Mouse (Mus musculus): Measurements from ENCODE around the gene Hist1h3g. TPM values are rescaled to one million over a fixed set of nuclear protein-coding genes. Genes with fewer than 3 reads are reported as not detected.

Gene Hist1h3g
- polyA plus RNA-seq, 1 experiment from 2014 or later: 1.8 TPM

DNA sequence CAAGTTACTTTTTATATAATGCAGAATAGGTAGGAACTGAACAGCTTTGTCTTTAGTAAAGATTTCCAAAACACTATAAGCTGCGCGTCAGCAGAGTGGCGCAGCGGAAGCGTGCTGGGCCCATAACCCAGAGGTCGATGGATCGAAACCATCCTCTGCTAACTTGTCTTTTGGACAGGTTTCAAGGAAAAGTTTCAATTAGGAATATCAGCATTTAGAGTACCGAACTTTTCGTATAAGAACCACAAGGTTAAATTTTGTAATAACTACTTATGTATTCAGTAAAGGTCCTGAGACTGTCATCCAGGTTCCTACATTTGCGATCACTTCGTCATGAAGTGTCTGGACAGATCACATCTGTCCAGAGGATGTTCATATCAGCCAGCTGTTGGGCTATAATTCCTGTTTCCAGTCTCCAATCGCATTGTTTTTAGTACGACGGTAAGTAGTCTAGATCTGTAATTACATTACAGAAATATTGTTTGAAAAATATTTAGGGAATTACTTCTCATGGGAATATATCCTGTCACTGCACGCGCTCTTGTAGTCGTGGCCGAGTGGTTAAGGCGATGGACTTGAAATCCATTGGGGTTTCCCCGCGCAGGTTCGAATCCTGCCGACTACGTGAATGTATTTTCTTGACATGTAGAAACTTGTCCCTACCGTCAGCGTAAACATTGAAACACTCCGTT, 17.5 kb upstream of the Hist1h3g start:
- Histone ChIP-seq H3K27me3 (no peaks in the 10 kb centered on the region), H3K9me3 (no peaks in the 10 kb centered on the region), H3K4me3 (peak overlapping the region; percentile 46), H3K4me1 (replicated peaks) (peaks cover 9% of the 10 kb centered on the region), H3K9ac (peak overlapping the region; percentile 53; the same call in 1 of the 2 replicates), H3K36me3 (no peaks in the 10 kb centered on the region), H3K27ac (peak overlapping the region; percentile 66; the same call in 1 of the 2 replicates), H3K4me2 (peak overlapping the region; percentile 74)
- ATAC-seq (ENCODE audit: low FRiP score): peak; percentile 91
- under 1% methylated on average over 27 of the region's 27 CpGs for WGBS

DNA sequence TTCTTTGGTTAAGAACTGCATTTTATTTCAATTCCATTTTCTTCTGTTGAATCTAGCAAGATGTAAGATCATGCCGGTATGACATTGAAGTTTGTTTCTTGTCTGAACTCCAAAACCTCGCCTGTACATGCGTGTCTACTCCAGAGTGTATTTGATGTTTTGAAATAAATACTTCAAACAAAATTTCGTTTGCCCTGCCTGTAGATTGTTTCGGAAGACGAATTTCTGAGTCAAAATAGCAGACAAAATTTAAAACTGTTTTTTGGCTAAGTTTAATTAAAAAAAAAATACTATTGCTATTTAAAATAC, 17.0 kb upstream of the Hist1h3g start:
- Histone ChIP-seq H3K27ac (no peak overlapping the region), H3K9ac (no peak overlapping the region), H3K4me1 (replicated peaks) (peaks cover 9% of the 10 kb centered on the region), H3K36me3 (no peaks in the 10 kb centered on the region), H3K9me3 (no peaks in the 10 kb centered on the region), H3K4me2 (peak overlapping the region; percentile 74), H3K4me3 (peak overlapping the region; percentile 46), H3K27me3 (no peaks in the 10 kb centered on the region)
- no peak for ATAC-seq (ENCODE audit: low FRiP score)
- 1% methylated on average over 6 of the region's 6 CpGs for WGBS

DNA sequence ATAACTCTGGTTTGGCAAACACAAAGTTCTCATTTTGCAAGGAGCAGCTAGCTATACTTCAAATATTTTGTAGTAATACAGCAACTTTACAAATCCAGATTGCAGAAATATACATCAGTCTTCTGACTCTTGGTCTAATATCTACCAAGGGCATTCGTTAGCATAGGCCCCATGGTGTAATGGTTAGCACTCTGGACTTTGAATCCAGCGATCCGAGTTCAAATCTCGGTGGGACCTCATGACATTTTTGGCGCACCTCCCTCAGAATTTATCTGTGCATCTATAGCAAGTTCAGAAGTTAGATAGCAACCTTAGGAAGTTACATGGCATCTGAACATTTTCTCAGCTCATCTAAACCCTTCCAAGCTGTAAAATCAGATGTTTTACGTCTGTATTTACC, 16.3 kb upstream of the Hist1h3g start:
- no peak for ATAC-seq (ENCODE audit: low FRiP score)

DNA sequence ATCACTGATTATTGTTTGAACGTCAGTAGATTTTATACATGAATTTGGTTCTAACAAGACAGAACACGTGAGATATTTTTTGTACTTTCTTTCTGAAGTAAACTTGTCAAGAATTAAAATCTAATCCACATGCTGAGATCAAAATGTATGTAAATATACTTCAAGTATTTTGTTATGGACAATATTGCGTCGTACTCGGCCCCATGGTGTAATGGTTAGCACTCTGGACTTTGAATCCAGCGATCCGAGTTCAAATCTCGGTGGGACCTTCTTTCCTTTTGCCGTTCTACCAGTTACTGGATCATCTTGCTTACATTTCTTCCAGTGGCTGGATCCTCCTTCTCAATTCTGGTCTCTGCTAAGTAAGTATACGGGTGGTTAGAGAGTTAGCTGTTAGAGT, 15.8 kb upstream of the Hist1h3g start:
- no peak overlapping the region for H3K27ac ChIP-seq
- peak overlapping the region; percentile 74 for H3K4me2 ChIP-seq
- no peak overlapping the region for H3K9ac ChIP-seq
- H3K9me3 ChIP-seq: no peaks in the 10 kb centered on the region
- no peaks in the 10 kb centered on the region for H3K36me3 ChIP-seq
- H3K4me1 ChIP-seq (replicated peaks): peaks cover 9% of the 10 kb centered on the region
- 0 out of 2 replicates have a peak, but pooled peaks have one; percentile 14 for ATAC-seq (ENCODE audit: low FRiP score)
- under 1% methylated on average over 10 of the region's 10 CpGs for WGBS
- peak overlapping the region; percentile 37 for H3K4me3 ChIP-seq
- H3K27me3 ChIP-seq: no peaks in the 10 kb centered on the region

More for the DNA sequence above, 16.3 kb upstream of the Hist1h3g start:
- peak overlapping the region; percentile 37 for H3K4me3 ChIP-seq
- H3K9ac ChIP-seq: no peak overlapping the region
- H3K4me2 ChIP-seq: peak overlapping the region; percentile 74
- H3K27ac ChIP-seq: no peak overlapping the region
- H3K4me1 ChIP-seq (replicated peaks): peaks cover 9% of the 10 kb centered on the region
- under 1% methylated on average over 6 of the region's 6 CpGs for WGBS
- no peaks in the 10 kb centered on the region for H3K36me3 ChIP-seq
- no peaks in the 10 kb centered on the region for H3K9me3 ChIP-seq
- H3K27me3 ChIP-seq: no peaks in the 10 kb centered on the region

DNA sequence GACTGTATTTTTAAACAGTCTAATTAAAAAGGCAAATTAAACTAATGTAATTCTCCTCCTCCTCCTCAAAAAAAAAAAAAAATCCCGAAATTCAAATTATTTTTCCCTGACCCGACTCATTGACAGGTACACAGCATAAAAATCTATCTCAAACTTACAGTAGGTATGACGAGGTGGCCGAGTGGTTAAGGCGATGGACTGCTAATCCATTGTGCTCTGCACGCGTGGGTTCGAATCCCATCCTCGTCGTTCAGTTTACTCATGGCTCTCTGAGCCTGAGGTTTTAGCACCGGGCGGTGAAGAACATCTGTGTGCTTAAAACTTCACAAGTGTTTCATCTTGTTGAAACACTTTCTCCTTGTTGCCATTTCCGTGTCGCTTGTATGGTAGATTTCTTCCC, 13.5 kb upstream of the Hist1h3g start:
- ATAC-seq (ENCODE audit: low FRiP score): no peak
- H3K4me2 ChIP-seq: peak overlapping the region; percentile 15
- H3K9me3 ChIP-seq: no peaks in the 10 kb centered on the region
- H3K36me3 ChIP-seq: no peaks in the 10 kb centered on the region
- H3K4me3 ChIP-seq: 0 out of 2 replicates have a peak overlapping the region, but pooled peaks have one; percentile 2
- no peak overlapping the region for H3K27ac ChIP-seq
- no peak overlapping the region for H3K9ac ChIP-seq
- WGBS: 1% methylated on average over 14 of the region's 14 CpGs
- peaks cover 11% of the 10 kb centered on the region for H3K4me1 ChIP-seq (replicated peaks)
- H3K27me3 ChIP-seq: no peaks in the 10 kb centered on the region

DNA sequence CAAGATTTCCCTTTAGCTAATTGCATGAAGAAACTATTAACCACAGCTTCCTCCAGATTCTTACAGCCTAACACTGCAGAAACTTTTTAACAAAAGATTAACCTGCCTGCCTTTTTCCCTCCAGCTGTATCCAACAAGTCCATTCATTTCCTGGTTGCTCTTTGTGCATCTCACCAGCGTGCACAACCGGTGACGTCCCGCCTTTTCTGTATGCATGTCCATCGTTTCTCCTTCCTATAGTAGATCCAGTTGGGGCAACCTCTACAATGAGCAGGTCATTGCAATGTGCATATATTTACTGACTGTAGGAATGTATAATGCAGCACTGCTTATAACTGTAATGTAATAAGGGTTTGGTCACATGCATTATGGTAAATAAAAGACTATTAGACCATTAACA, 11.2 kb upstream of the Hist1h3g start:
- Histone ChIP-seq H3K36me3 (no peaks in the 10 kb centered on the region), H3K4me2 (no peak overlapping the region), H3K9me3 (no peaks in the 10 kb centered on the region), H3K4me1 (replicated peaks) (peaks cover 18% of the 10 kb centered on the region), H3K27me3 (no peaks in the 10 kb centered on the region), H3K9ac (no peak overlapping the region), H3K27ac (no peak overlapping the region), H3K4me3 (no peak overlapping the region)
- ATAC-seq (ENCODE audit: low FRiP score): no peak
- WGBS: 38% methylated on average over 5 of the region's 5 CpGs

DNA sequence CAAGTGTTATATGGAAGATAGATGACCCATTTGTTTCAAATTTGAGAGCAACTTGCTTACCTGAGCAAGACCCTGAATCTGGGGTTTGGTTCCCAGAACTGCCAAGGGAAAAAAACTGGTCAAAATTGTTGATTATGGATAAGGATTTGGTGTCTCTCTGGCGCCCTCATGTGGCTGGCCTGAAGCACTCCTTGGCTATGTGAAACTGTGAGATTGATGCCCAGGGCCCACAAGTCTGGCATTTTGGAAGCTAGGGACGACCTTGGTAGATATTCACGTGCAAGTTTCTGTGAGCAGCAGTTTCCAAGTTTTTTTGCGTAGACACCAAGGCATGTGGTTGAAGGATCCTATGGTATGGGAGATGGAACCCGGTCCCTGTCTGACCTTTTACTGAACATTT, 10.6 kb upstream of the Hist1h3g start:
- Histone ChIP-seq H3K27me3 (no peaks in the 10 kb centered on the region), H3K4me3 (no peak overlapping the region), H3K9ac (no peak overlapping the region), H3K4me2 (no peak overlapping the region), H3K27ac (no peak overlapping the region), H3K4me1 (replicated peaks) (peaks cover 18% of the 10 kb centered on the region), H3K36me3 (no peaks in the 10 kb centered on the region), H3K9me3 (no peaks in the 10 kb centered on the region)
- WGBS: 8% methylated on average over 5 of the region's 5 CpGs
- peak; percentile 47; the same call in 1 of the 2 replicates for ATAC-seq (ENCODE audit: low FRiP score)

DNA sequence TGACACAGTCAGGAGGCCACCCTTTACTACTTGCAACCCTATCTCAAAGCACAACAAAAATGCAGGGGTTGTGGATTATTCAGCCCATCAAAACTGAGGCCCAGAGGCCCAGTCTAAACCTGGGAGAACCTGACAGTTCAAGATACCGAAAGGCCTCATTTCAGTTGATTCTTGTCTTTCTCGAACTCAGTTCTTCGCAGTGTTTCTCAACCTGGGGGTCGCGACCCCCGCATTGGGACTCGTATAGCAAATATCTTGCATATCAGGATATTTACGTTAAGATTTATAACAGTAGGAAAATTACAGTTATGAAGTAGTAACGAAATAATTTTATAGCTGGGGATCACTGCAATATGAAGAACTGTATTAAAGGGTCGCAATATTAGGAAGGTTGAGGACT, 9.3 kb upstream of the Hist1h3g start:
- H3K4me2 ChIP-seq: peak overlapping the region; percentile 51
- 2% methylated on average over 10 of the region's 10 CpGs for WGBS
- H3K9me3 ChIP-seq: no peaks in the 10 kb centered on the region
- H3K36me3 ChIP-seq: no peaks in the 10 kb centered on the region
- H3K27me3 ChIP-seq: no peaks in the 10 kb centered on the region
- H3K9ac ChIP-seq: 0 out of 2 replicates have a peak overlapping the region, but pooled peaks have one; percentile 9
- no peak for ATAC-seq (ENCODE audit: low FRiP score)
- peak overlapping the region; percentile 50 for H3K4me3 ChIP-seq
- no peak overlapping the region for H3K27ac ChIP-seq
- peaks cover 18% of the 10 kb centered on the region for H3K4me1 ChIP-seq (replicated peaks)

DNA sequence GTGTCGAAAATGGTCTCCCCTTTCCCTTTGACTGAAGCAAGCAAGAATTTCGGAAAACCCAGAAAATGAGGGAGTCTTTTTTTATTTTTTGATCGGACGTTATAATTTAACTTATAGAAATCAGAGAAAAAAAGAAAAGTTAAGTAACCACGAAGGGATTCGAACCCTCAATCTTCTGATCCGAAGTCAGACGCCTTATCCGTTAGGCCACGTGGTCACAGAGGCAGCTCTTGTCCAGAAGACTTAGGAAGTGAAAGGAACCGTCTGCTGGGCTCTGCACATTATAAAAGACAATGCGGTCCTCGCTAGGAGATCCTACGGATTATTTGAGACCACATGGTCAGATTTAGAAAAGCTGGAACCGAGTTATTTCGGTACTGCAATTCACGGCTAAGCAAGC, 8.9 kb upstream of the Hist1h3g start:
- H3K27me3 ChIP-seq: no peaks in the 10 kb centered on the region
- peak overlapping the region; percentile 50 for H3K4me3 ChIP-seq
- H3K9me3 ChIP-seq: no peaks in the 10 kb centered on the region
- peak overlapping the region; percentile 51 for H3K4me2 ChIP-seq
- under 1% methylated on average over 17 of the region's 17 CpGs for WGBS
- peak overlapping the region; percentile 69 for H3K9ac ChIP-seq
- 0 out of 2 replicates have a peak, but pooled peaks have one; percentile 36 for ATAC-seq (ENCODE audit: low FRiP score)
- H3K27ac ChIP-seq: peak overlapping the region; percentile 79
- no peaks in the 10 kb centered on the region for H3K36me3 ChIP-seq
- H3K4me1 ChIP-seq (replicated peaks): peaks cover 18% of the 10 kb centered on the region

DNA sequence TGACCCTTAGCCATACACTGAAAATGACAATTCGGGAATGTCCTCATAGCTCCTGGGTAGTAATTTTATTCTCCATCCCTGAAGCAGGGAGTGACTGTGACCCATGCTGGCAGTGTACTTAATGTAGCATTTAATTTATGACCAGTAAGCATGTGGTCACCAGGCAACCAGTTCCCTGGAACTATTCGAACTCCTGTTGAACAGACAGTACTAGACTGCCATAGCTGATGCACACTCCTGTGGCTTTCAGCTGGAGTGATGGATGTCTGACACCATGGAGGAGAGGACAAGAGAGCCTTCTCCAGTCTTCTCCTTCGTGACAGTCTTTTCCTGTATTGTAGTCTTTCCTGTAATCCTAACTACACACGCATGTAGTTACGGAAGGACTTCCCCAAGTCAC, 6.2 kb upstream of the Hist1h3g start:
- no peak overlapping the region for H3K9ac ChIP-seq
- no peak overlapping the region for H3K27ac ChIP-seq
- 67% methylated on average over 5 of the region's 5 CpGs for WGBS
- no peaks in the 10 kb centered on the region for H3K36me3 ChIP-seq
- ATAC-seq (ENCODE audit: low FRiP score): no peak
- no peak overlapping the region for H3K4me3 ChIP-seq
- H3K4me1 ChIP-seq (replicated peaks): peaks cover 36% of the 10 kb centered on the region
- no peaks in the 10 kb centered on the region for H3K27me3 ChIP-seq
- H3K9me3 ChIP-seq: no peaks in the 10 kb centered on the region
- H3K4me2 ChIP-seq: peak overlapping the region; percentile 13; the same call in 1 of the 2 replicates

DNA sequence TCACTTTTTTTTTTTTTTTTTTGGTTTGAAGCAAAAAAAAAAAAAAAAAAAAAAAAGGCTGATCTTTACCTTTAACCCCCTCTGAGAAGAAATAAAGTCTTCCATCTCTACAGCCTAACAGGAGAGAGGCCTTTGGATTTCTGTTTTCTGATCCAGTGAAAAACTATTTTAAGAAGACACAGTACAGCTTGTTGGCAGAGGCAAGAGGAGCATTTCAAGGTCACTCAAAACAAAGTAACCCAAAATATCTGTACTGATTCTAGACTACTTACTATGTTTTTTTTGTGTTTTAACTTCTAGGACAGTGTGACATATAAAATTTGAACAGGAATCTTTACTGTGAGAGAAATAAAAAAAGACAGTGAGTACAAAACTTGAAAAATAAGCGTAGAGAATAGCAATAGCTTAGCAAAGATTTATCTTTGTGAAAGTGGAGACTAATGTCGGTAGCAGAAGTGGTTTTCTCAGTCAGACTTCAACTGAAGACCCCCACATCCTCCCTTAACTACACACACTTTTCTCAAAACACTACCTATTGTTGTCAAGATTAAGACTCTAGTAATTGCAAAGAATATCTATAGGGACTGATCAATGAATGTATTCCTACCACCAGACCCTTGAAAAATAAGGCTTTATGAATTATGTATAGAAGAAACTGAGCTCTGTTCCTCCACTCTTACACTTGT, 5.6 kb upstream of the Hist1h3g start:
- WGBS: 32% methylated on average over 2 of the region's 2 CpGs
- Histone ChIP-seq H3K27ac (peak overlapping the region; percentile 96; the same call in 1 of the 2 replicates), H3K27me3 (no peaks in the 10 kb centered on the region), H3K9ac (peak overlapping the region; percentile 83), H3K4me2 (peak overlapping the region; percentile 74), H3K9me3 (no peaks in the 10 kb centered on the region), H3K4me1 (replicated peaks) (peaks cover 42% of the 10 kb centered on the region), H3K4me3 (peak overlapping the region; percentile 51), H3K36me3 (no peaks in the 10 kb centered on the region)
- no peak for ATAC-seq (ENCODE audit: low FRiP score)

DNA sequence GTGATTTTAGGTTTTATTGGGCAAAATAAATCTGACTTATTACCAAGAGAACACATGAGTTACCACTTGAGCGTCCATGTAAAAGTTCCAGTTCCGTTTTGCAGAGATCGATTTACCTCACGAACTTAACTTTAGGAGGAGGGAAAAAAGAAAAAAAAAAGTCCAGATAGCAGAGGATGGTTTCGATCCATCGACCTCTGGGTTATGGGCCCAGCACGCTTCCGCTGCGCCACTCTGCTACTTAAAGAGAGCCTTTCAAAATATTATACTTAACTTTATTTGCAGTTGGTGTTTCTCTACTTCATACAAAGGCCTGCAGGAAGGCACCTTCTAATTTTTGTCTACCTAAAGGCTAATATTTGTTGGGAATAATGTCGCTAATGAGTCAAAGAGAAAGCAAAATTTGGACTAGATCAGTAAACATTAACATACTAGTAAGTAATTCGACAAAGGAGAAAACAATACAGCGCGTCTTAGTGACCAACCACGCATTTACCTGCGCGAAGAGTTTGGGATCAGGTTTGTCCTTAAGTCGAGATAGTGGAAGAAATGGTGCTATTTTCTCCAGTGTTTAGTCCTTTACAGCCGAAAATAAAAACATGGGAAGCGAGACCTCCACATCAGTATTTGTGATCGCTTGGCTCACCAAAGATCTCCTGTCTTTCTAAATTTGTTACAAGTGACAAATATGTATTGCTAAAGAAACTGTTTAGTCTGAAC, 4.9 kb upstream of the Hist1h3g start:
- Histone ChIP-seq H3K4me2 (peak overlapping the region; percentile 74), H3K36me3 (no peaks in the 10 kb centered on the region), H3K9me3 (no peaks in the 10 kb centered on the region), H3K27me3 (no peaks in the 10 kb centered on the region), H3K4me3 (peak overlapping the region; percentile 51), H3K4me1 (replicated peaks) (peaks cover 45% of the 10 kb centered on the region), H3K9ac (peak overlapping the region; percentile 83), H3K27ac (peak overlapping the region; percentile 96)
- no peak for ATAC-seq (ENCODE audit: low FRiP score)
- under 1% methylated on average over 20 of the region's 20 CpGs for whole genome bisulfite sequencing
